Mouse (Mus musculus) lung, adult 2 months (tissue): ENCODE data around the gene Slc7a3.

Experiments
- CTCF ChIP-seq: fragments of 200-500 bp; IDR thresholded peaks from 2 replicates; pipeline ENCODE4 v1.5.1; 2011; ENCODE audit warnings: mild to moderate bottlenecking, low read length, control low read depth; ENCODE audit not compliant: insufficient read depth
- POLR2A ChIP-seq: fragments of 200-500 bp; IDR thresholded peaks from 2 replicates; pipeline ENCODE4 v1.6.1; 2011; ENCODE audit warnings: low read depth, mild to moderate bottlenecking, control low read depth, low read length, borderline replicate concordance; ENCODE audit errors: extremely low read depth

DNA sequence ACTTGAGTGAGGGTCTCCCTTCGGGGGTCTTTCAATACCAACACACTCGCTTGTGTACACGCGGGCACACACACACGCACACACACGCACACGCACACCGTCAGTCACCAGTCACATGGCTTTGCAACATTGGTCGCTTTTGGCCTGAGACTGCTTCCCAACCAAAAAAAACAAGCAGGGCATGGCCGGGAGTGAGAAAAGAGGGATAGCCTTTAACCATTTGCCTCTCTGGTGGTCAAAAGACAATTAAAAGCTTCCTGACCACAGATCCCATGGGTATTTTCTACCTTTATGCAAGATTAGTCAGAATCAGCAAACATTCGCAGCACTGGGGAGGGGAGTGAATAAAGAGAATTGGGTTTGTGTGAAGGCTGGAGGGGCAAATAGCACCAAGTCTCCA is at the start of gene Slc7a3:
- TF ChIP-seq POLR2A (no peak), CTCF (no peak)
